Mouse (Mus musculus): Measurements from ENCODE around the gene Ubap1.

Gene Ubap1

DNA sequence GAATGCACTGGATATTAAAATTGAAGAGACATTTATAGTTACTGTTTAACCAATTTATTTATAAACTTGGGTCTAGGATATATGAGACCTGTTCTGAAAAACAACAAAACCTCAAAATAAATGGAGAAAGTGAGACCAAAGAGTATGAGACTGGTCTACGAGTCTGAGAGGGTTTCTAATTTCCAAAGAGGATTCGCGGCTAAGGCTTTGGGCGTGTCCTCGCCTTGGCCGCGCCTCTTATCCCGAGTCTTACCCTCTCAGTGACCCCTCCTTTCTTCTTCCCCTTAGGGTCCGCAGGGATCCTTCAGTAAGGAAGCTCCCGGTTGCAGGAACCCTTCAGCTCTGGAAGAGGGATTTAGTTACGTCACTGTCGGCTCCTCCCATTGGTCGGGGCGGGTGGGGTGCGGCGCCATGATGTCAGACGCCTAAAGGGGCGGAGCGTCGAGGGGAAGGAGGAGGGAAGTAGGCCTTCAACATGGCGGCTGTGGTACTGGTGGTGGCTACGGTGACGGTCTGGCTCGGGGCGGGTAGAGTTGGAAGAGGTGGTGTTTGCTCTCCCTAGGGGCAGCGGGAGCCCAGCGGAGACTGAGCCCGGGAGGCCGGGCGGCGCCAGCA lies at the start of gene Ubap1:
Gene Ubap1, plus strand, starts transcription at position 413 of the 615 bp plus-strand sequence.
- DNase-seq = peak; percentile 96 to 97

DNA sequence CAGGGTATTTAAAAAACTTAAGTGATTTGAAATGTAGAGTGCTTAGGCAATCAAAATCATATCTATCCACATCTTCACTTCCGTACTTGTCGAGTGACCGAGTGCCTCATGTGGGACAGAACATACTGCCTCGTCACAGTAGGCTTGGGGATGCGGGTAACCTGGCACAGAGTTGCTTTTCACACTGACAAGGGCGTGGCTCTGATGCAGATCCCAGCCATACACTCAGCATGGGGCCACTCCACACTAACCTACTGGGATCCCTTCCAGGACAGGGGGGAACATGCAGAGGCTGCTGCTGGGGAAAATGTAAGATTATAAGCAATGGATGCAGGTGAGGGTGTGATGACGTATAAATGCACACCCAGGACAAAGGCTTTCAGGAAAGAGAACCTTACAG lies 45.1 kb upstream of the Ubap1 start:
- DNase-seq = no peak

DNA sequence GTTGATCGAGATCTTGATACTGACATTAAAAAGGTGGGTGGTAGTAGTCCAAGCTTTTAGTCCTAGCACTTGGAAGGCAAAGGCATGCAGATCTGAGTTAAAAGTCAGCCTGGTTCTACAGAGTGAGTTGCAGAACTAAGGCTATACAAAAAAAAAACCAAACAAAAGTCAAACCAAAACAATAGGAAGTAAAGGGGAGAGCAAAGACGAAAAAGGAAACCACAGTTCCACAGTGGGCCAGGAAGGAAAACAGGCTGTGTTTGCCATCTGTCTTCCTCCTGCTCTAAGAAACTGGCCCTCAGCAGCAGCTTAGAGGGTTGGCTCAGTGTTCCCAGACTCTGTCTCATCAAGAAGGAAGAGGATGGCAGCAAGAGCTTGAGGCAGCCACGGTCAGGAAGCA lies 44.5 kb upstream of the Ubap1 start:
- no peak for DNase-seq

DNA sequence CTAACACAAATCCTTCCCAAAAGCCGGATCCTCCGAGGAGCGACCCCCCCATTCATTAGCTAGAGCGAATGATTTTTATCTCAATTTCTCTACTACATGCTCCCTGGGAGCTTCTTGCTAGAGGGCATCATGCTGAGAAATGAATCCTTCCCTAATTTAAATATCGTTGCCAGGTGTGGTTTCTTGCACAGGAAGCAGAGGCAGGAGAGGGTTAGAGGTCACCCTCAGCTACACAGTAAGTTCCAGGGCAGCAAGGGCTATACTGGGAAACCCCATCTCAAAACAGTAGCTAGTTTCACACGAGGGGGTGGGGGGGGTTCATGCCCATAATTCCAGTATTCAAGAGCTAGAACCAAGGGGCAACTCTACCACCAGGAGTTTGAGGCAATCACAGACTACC lies 41.4 kb upstream of the Ubap1 start:
- no peak for DNase-seq

DNA sequence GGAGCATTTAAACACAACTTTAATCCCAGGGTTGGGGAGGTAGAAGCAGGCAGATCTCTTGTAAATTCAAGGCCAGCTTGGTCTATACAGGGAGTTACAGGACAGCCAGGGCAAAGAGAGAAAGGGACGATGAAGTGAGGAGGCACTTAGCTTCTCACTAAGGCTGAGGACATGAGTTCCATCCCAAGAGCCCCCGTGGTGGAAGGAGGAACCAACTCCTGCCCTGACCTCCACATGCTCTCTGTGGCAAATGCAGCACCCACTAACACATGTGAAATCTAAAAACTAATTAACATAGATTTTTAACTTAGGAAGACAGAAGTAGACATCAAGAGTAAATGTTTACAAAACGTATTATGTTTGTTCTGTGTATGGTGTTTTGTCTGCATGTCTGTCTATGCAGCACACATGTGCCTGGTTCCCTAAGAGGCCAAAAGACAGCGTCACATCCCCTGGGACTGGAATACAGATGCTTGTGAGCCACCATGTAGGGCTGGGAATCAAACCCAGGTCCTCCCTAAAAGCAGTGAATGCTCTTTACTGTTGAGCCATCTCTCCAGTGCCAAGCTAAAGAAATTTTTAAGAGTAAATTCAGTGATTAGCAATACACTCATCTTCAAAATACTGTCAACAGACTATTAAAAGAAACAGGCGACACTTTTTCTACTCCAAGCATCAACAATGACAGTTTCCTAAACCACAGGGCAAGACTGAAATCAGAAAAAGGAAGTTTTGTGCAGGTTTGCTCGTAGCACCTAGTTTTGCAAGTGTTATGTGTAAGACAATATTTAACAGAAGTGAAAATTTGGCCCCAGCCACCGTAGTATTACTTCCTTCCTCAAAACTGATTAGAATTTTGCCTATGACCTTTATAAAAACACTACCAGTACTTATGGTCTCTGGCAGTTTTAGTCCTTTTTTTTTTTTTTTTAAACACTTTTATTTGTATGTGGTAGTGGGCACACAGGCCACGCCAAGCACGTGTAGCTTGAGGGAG lies 37.9 kb upstream of the Ubap1 start:
- DNase-seq = no peak

DNA sequence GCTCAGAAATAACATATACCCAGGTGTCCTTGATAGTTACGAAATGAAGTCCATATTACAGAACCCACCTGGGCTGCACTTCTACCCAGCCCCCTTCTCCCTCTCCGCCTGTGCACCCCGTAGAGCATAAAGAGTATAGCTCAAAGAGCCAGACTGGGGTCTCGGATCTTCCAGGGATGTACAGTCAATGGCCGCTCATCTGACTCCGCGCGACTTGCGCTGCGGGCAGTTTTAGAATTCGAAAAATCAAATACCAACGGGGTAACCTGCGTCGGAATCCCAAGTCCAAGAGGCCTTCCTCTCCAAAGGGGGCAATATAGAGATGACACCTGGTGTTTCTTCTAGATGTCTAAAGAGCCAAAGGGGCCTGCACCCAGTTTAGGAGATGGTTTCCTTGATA lies 35.1 kb upstream of the Ubap1 start:
- no peak for DNase-seq

DNA sequence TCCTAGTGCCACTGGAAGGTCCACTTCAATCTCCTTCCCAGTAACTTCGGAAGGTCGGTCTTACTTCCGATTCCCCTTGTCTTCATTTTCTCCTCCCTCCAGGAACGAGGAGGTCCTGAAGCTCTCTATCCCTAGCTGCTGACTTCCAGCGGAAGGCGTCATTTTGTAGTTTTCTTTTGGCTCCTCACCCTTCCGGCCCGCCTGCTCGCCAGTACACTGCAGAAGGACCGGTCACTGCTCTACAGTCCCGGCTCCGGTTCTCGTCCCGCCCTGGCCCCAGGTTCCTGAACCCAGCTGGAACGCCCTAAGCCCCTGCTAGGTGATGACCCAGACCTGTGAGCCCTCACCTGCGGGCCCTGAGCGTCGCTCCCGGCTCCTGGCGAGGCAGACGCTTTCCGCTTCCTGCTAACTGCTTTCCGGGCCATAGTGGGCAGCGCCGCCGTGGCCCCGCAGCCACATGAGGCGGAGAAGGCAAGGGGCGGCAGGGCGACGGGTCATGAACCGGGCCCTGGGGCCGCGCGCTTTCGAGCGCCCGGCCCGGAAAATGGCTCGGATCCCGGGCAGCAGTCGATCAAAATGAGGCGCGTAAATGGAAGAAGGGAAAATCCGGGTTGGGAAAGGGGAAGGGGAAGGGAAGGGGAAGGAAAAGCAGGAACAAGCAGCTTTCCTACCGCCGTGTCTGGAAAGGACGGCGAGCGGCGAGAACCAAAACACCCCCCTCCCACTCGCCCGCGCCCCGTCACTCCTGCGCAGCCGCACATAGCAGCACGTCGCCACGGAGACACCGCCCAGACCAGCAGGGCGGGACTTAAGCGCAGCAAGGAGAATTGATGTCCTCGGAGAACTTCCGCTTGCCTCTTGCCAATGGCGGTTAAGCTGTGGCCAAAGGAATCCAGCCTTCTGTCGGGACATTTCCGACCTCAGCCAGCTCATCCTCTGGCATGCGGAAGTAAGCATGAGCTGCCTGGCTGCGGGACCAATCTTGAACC lies 34.4 kb upstream of the Ubap1 start, which contains the start of gene Dcaf12:
Gene Dcaf12, minus strand, starts transcription at position 749 of the 989 bp plus-strand sequence.
- peak; percentile 97 to 98 for DNase-seq

DNA sequence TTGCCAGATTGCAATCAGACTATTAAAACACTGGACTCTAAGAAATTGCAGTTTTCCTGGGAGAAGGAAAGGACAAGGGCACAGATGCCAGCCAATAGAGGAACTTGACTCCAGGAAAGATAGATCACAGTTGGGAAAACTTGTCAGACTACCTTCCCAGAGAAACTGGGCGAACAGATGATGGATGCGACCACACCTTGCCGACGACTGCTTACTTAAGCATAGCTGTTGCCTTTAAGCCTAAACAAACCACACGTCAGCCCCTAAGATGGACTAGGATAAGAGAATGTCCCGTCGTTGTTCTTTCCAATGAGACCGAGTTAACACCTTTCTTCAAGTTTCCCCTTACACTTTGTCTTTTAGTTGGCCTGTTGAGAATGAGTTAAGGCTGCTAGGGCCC lies 33.6 kb upstream of the Ubap1 start:
- peak in 1 of 2 experiments; percentile 9 for DNase-seq

DNA sequence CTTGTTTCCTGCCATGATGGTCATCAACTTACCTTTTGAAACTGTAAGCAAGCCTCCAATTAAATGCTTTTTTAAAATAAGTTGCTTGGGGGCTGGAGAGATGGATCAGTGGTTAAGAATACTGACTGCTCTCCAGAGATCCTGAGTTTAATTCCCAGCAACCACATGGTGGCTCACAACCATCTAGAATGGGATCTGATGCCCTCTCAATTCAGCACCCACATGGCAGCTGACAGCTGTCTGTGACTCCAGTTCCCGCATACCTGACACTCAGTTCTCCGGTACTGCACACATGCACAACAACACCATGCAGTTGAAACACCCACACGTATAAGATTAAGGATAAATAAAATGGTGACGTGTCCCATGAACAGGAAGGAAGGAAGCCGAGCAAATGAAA lies 30.5 kb upstream of the Ubap1 start:
- DNase-seq = peak; percentile 14 to 44

DNA sequence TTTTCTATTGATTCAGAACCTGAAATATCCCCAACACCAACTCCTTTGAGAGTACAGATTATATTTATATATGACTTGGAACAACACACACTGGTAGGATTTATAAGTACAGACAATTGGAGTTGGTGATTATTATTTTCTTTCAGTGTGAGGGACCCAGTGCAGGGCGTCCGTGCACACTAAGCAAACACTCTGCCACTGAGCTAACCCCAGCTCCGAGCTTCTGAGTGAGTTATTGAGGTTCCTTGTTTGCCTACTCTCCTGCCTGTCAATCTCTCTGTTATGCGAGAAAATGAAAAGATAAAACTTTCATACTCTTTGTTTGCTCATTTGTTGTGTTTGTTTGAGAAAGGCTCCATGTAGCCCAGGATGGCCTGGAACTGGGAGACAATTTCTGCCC lies 27.8 kb upstream of the Ubap1 start:
- no peak for DNase-seq

DNA sequence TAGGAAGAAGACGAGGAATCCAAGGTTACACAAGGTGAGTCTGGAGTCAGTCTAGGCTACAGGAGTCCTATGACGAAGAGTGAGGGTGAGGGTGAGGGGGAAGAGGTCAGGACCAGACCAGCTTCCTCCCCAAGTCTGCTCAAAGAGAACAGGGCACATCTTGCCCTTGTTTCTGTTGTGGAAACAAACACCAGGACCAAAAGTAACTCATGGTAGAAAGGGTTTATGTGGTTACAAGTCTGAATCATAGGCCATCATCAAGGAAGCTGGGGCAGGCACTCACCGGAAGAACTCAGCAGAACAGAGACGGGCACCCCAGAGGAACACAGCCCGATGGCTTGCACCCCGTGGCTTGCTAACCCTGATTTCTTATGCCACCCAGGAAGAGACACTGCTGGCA lies 21.9 kb upstream of the Ubap1 start:
- no peak for DNase-seq

DNA sequence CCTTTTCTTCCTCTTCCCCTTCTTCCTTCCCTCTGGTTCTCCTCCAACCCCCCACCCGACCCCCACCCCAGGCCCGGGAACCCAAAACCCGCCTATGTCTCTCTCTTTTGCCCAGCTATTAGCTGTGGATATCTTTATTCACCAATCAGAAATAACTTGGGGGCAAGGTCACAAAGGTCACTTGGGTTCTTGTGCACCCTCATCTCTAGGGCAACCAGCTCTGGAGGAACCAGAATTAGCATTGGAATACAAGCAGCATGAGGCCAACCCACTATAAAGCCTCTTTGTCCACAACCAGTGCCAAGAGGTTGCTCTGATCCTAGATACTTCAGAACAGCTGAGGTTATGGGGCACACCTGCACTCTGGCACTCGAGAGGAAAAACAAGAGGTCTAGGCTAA lies 19.3 kb upstream of the Ubap1 start:
- DNase-seq = no peak

DNA sequence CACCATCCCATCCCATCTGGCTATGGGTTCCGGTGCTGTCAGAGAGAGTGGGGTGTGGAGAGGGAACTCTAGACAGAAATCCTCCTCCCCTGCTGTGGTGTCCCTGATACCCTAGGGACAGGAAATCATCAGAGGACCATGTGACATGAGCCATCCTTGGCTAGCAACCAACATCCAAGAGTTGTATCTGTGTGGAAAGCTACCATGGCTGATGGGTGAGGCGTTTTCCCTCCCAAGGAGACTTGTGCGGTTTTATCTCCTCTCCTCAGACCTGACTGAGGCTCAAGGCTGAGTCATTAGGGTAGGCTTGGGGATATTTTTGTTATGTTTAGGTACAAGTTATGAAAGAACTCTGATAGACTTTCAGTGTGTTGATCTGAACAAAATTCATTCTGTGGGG lies 17.7 kb upstream of the Ubap1 start:
- peak; percentile 35 to 41 for DNase-seq

DNA sequence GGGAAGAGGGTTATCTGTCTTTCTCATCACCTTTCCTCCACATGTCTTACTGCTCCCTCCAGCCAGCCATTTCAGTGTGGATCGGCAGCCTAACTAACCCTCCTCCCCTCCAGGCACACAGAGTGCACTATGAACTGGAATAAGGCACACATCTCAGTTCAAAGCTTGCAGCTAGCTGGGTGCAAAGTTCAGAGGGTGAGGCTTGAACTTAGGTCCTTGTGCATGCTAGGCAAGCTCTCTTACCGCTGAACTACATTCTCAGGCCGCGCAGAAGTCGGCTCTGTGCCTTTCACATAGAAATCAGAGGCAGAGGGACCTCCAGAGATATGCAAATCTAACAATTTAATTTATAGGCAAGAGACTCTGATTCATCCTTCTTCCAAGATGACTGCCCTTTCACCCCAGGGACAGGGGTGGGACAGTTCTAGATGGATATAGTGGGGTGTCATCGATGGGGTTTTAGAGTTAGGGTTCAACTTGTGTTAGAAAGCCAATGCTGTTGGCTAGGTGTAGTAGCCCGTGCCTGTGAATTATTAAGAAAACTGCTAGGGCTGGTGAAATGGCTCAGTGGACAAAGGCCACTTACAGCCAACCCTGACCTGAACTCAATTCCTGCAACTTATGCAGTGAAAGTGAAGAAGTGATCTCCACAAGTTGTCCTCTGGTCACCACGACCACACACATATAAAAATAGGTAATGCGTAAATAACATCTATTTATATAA lies 16.9 kb upstream of the Ubap1 start:
- DNase-seq = peak; percentile 70 to 85

DNA sequence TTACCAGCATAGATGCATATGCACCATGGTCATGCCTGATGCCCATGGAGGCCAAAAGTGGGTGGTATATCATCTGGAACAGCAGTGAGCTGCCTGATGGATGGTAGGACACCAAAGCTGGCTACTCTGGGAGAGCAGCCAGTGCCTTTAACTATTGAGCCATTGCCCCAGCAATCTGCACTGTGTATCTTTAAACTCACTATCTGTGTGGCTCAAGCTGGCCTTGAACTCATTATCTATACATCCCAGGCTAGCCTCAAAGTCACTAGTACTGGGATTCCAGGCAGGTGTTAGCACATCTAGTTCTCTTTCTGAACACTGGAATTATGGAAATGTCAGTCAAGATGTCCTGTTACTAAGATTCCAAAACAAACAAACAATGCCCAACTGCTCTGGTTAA lies 12.2 kb upstream of the Ubap1 start:
- no peak for DNase-seq

DNA sequence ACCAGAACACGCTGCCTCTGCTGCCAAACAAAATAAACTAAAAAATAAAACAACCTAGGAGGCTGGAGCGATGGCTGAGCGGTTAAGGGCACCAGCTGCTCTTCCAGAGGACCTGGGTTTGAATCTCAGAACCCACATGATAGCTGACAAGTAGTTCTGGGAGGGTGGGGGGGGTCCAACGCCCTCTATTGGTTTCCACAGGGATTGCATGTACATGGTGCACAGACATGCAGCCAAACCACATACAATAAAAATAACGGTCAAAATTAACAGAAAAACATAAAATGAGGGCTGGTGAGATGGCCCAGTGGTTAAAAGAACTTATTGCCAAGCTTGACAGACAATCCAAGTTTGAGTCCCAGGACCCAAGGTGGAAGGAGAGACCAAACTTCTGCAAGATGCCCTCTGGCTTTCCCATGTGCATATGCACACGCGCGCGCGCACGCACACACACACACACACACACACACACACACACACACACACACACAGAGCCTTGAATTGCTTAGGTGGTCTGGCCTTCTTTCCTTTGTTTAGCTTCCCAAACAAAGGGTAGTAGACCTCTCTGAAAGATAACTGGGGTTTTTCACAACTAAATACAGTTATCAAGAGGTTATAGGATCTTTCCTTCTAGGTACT lies 7.8 kb upstream of the Ubap1 start:
- no peak for DNase-seq

DNA sequence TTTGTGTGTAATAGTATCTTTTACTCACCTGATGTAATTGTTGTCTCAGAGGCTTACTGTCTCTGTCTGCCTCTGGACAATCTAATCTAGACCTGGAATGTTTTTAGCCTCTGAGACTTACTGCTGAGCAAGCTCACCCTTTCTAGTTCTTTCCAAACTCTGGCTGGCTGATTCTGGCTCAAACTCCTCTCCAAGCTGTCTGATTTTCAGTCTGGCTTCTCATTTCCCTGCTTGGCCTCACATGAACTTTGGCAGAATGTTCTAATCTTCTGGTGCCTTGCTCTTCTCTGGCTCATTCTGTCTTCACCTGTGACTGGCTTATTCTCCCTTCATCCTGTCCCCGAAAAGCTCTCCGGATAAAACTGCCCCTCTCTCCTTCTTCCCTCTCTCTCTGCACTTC lies 2.8 kb upstream of the Ubap1 start:
- peak; percentile 59 to 80 for DNase-seq

DNA sequence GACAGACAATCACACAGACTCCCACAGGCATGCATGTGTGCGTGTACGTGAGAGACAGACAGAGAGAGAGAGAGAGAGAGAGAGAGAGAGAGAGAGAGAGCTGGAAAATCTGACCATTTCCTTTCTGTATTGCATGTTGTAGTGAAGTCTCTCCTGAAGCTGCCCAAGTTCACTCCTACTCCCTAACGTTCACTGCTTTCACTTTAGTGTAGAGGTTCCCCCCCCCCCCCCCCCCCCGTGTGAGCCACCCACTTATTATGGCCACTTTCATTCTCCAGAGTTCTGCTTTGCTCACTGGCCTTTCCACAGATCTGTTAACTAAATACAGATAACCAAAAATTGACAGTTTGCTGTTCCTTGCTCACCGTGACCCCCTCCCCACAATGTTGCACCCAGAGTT lies 957 bp upstream of the Ubap1 start:
- no peak for DNase-seq

DNA sequence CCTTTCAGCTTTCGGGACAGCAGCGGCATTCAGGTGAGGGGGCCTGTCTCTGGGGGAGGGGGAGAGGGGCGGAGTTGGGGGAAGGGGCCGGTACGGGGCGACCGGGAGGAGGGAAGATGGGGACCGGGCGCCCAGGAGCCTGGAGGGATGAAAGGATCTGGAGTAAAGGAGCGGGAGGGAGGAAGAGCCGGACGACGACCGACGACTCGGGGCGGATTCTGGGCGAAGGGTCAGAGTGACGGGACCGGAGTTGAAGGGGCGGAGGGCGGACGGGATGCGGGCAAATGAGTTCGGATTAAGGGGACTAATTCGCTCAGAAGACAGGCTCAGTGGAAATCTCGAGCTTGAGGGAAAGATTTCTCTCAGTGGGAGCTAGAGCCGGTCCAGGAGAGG lies 399 bp downstream of the Ubap1 start:
- DNase-seq = peak; percentile 54 to 81

DNA sequence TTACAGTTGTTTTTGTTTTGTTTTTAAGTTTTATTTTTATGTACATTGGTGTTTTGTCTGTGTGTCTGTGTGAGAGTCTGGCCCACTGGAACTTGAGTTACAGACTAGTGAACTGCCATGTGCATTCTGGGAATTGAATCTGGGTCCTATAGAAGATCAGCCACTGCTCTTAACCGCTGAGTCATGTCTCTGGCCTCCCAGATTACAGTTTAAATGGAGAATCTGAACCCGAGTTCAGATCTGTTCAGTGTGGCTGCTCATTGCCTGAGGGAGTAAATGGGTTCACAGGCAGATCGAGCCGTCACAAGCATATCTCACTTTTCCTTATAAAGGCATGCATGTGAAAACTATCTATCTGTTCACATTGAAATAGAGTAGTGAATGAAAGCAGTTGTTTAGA lies 4.0 kb downstream of the Ubap1 start:
- no peak for DNase-seq

DNA sequence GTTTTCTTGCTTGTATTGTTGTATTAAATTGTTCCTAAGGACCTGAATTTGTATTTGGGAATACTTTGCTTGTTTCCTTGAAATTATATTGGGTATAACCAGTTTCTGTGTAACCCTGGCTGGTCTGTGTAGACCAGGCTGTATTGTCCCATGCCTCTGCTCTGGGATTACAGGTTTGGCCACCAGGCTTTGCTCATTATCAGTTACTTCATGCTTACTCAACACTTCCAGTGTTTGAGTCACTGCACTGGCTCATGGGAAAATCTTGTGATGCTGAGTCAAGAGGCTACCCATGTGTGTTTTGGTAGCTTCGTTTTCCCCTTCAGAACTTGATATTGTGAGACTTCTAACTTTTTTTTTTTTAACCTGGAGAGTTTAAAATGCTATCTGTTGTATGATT lies 4.5 kb downstream of the Ubap1 start:
- no peak for DNase-seq

DNA sequence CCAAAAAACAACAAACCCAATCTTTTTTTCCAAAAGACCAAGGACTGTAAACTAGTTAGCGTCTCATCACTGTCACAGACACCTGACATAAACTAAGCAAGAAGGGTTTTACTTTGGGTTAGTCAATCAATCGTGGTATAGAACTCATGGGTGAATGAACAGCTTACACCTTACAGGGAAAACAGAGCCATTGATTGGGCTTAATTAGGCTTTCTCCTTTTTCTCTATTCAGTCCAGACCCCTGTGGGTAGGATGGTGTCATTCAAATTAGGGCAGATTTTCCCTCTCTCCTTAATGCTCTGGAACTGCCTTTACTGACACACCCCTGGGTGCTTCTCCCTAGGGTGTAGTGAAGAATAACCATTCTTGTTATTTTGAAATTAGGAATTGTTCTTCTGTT lies 8.4 kb downstream of the Ubap1 start:
- no peak for DNase-seq
